Mouse (Mus musculus): ENCODE data around the gene Dusp28. TPM values are rescaled to one million over a fixed set of nuclear protein-coding genes. Genes with fewer than 3 reads are reported as not detected.

The Dusp28 gene
- polyA plus RNA-seq, 1 experiment, result 29.9 TPM

DNA sequence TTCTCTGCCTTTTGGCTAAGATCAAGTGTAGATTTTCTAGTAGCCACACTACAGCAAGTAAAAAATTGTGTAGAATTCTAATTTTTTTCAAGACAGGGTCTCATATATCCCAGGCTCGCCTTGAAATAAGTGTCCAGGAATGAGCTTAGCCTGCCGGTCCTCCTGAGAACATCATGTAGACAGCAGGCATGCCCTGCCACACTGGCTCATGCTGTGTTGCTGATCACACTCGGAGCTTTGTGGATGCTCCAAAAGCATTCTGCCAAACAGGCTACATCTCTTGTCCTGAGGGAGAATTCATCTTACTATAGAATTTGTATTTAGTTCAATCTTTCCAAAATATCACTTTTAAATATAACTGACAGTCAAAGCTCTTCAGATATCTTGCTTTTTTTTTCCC lies 14.0 kb upstream of the Dusp28 start:
- H3K36me3 ChIP-seq (ENCODE audit: control insufficient read depth, insufficient read depth, low read length), result no peaks in the 10 kb centered on the region
- no peak for TF ChIP-seq POLR2A (IDR thresholded peaks at IDR 0.05; ENCODE audit: low read depth, low read length)
- no peak for TF ChIP-seq CTCF (IDR thresholded peaks at IDR 0.05; ENCODE audit: extremely low read depth, insufficient read length, insufficient replicate concordance, low read depth, low read length)
- 65% methylated on average over 3 of the region's 3 CpGs for WGBS

GRCm38 (mm10) chr1:92893896-92894295 lies 12.9 kb upstream of the Dusp28 start:
- WGBS, result 53% methylated on average over 3 of the region's 3 CpGs
- H3K4me1 ChIP-seq (ENCODE audit: control insufficient read depth, insufficient read depth, insufficient read length, low read length), result no peaks in the 10 kb centered on the region
- no peak overlapping the region for H3K4me3 ChIP-seq (ENCODE audit: low read depth, low read length)
- no peak overlapping the region for H3K27ac ChIP-seq (ENCODE audit: insufficient read depth, low read depth, low read length)
- H3K36me3 ChIP-seq (ENCODE audit: control insufficient read depth, insufficient read depth, low read length), result no peaks in the 10 kb centered on the region
- TF ChIP-seq POLR2A (IDR thresholded peaks at IDR 0.05; ENCODE audit: low read depth, low read length), result no peak
- no peak for TF ChIP-seq CTCF (IDR thresholded peaks at IDR 0.05; ENCODE audit: extremely low read depth, insufficient read length, insufficient replicate concordance, low read depth, low read length)
- peaks cover 4% of the 10 kb centered on the region; the same call in 1 of the 2 replicates for H3K27me3 ChIP-seq (ENCODE audit: control insufficient read depth, insufficient read depth, low read length)

More for the DNA sequence above, 14.0 kb upstream of the Dusp28 start:
- H3K4me3 ChIP-seq (ENCODE audit: low read depth, low read length), result no peak overlapping the region
- H3K4me1 ChIP-seq (ENCODE audit: control insufficient read depth, insufficient read depth, insufficient read length, low read length), result no peaks in the 10 kb centered on the region
- H3K27me3 ChIP-seq (ENCODE audit: control insufficient read depth, insufficient read depth, low read length), result peaks cover 4% of the 10 kb centered on the region; the same call in 1 of the 2 replicates
- no peak overlapping the region for H3K27ac ChIP-seq (ENCODE audit: insufficient read depth, low read depth, low read length)

- Histone ChIP-seq H3K27me3 (ENCODE audit: control insufficient read depth, insufficient read depth, low read length) (peaks cover 4% of the 10 kb centered on the region; the same call in 1 of the 2 replicates), H3K27ac (ENCODE audit: insufficient read depth, low read depth, low read length) (no peak overlapping the region), H3K4me1 (ENCODE audit: control insufficient read depth, insufficient read depth, insufficient read length, low read length) (no peaks in the 10 kb centered on the region), H3K36me3 (ENCODE audit: control insufficient read depth, insufficient read depth, low read length) (no peaks in the 10 kb centered on the region), H3K4me3 (ENCODE audit: low read depth, low read length) (no peak overlapping the region)
- 22% methylated on average over 3 of the region's 3 CpGs for whole genome bisulfite sequencing
- peak; percentile 83 for TF ChIP-seq CTCF (IDR thresholded peaks at IDR 0.05; ENCODE audit: extremely low read depth, insufficient read length, insufficient replicate concordance, low read depth, low read length)
- no peak for TF ChIP-seq POLR2A (IDR thresholded peaks at IDR 0.05; ENCODE audit: low read depth, low read length)
Observed at GRCm38 (mm10) chr1:92895089-92895488, 11.7 kb upstream of the Dusp28 start.

DNA sequence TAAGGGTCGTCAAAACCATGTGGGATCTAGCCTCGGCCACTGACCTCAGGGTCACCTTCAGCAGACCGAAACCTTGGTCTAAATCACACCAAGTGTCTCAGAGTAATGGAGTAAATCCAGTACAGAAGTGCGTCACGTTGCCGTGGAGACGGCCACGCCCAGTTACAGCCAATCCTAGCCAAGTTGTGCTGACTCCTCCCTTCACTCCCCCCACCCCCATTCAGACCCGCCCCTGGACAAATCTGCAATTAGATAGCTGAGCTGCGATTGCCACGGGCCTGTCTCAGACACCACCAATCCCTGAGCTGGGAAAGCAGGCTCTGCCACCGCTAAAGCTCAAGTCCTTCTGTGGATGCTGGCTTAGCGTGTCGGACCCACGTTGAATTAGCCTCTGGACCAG lies 4.0 kb upstream of the Dusp28 start, which contains the start of gene Ankmy1:
Gene Ankmy1, minus strand, starts transcription at position 121 of the 400 bp plus-strand sequence.
- Histone ChIP-seq H3K27me3 (ENCODE audit: control insufficient read depth, insufficient read depth, low read length) (no peaks in the 10 kb centered on the region), H3K27ac (ENCODE audit: insufficient read depth, low read depth, low read length) (no peak within 1 kb of the TSS), H3K36me3 (ENCODE audit: control insufficient read depth, insufficient read depth, low read length) (no peaks in the 10 kb centered on the region), H3K4me3 (ENCODE audit: low read depth, low read length) (0 out of 2 replicates have a peak within 1 kb of the TSS, but pooled peaks have one; percentile 8), H3K4me1 (ENCODE audit: control insufficient read depth, insufficient read depth, insufficient read length, low read length) (peaks cover 12% of the 10 kb centered on the region)
- TF ChIP-seq CTCF (IDR thresholded peaks at IDR 0.05; ENCODE audit: extremely low read depth, insufficient read length, insufficient replicate concordance, low read depth, low read length), result no peak
- no peak for TF ChIP-seq POLR2A (IDR thresholded peaks at IDR 0.05; ENCODE audit: low read depth, low read length)
- WGBS, result 3% methylated on average over 15 of the region's 15 CpGs

DNA sequence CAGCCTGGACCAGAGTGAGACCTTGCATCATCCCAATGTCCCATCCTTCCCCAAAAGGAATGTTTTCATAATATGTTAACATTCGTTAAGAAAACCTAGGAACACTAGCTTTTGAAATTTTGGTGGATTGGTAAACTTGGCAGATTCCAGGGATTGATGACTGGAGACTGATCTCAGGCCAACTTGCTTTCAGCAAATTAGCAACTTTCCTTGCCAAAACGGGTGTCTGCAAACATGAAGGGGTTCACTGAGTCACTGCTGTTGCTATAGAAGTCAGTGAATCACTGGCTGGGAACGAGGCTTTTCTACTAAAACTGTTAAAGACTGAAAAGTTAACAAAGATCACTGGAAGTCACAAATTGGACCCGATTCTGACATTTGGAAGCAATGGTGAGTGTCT lies 3.2 kb upstream of the Dusp28 start:
- WGBS, result 78% methylated on average over 4 of the region's 4 CpGs
- Histone ChIP-seq H3K27me3 (ENCODE audit: control insufficient read depth, insufficient read depth, low read length) (no peaks in the 10 kb centered on the region), H3K36me3 (ENCODE audit: control insufficient read depth, insufficient read depth, low read length) (no peaks in the 10 kb centered on the region), H3K4me1 (ENCODE audit: control insufficient read depth, insufficient read depth, insufficient read length, low read length) (peaks cover 15% of the 10 kb centered on the region), H3K4me3 (ENCODE audit: low read depth, low read length) (no peak overlapping the region), H3K27ac (ENCODE audit: insufficient read depth, low read depth, low read length) (no peak overlapping the region)
- TF ChIP-seq POLR2A (IDR thresholded peaks at IDR 0.05; ENCODE audit: low read depth, low read length), result no peak
- no peak for TF ChIP-seq CTCF (IDR thresholded peaks at IDR 0.05; ENCODE audit: extremely low read depth, insufficient read length, insufficient replicate concordance, low read depth, low read length)

GRCm38 (mm10) chr1:92905703-92906310 lies 974 bp upstream of the Dusp28 start:
- Histone ChIP-seq H3K27me3 (ENCODE audit: control insufficient read depth, insufficient read depth, low read length) (no peaks in the 10 kb centered on the region), H3K4me3 (ENCODE audit: low read depth, low read length) (no peak overlapping the region), H3K27ac (ENCODE audit: insufficient read depth, low read depth, low read length) (peak overlapping the region; percentile 51; the same call in 1 of the 2 replicates), H3K4me1 (ENCODE audit: control insufficient read depth, insufficient read depth, insufficient read length, low read length) (peaks cover 24% of the 10 kb centered on the region), H3K36me3 (ENCODE audit: control insufficient read depth, insufficient read depth, low read length) (no peaks in the 10 kb centered on the region)
- 92% methylated on average over 2 of the region's 2 CpGs for WGBS
- TF ChIP-seq POLR2A (IDR thresholded peaks at IDR 0.05; ENCODE audit: low read depth, low read length) (no peak), CTCF (IDR thresholded peaks at IDR 0.05; ENCODE audit: extremely low read depth, insufficient read length, insufficient replicate concordance, low read depth, low read length) (no peak)

DNA sequence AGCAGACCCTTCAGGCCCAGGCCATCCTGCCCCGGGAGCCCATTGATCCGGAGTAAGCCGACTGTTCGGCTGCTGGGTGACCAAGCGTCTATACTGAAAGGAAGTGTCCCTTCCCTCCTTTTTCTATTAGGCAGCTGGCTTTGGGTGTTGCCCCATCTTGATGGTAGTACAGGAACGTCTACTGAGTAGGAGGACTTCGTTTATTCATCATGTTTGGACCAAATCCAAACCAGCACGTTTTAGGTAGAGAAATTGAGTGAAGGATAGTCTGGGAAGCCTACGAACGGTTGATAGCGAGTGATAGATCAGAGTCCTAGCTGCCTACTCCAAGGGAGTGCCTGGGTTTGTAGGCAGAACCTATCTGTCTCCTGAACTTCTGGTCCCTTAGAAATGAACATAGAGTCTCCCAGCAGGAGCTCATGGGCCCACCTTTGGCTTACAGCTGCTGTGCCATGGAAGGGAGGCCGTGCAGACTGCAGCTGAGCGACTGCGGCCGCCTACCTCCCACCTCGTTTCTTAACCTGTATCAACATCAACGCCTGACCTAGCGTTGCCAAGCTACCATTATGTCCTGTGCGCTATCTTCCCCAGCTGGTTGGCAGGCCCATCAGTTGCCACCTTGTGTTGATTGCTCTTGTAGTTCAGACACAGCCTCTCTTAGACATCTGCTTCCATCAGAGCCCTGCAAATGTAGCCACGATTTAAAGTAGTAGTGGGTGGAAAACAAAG lies 1.0 kb downstream of the Dusp28 start:
- H3K4me3 ChIP-seq (ENCODE audit: low read depth, low read length), result peak overlapping the region; percentile 86
- H3K27ac ChIP-seq (ENCODE audit: insufficient read depth, low read depth, low read length), result peak overlapping the region; percentile 48
- no peaks in the 10 kb centered on the region for H3K36me3 ChIP-seq (ENCODE audit: control insufficient read depth, insufficient read depth, low read length)
- TF ChIP-seq CTCF (IDR thresholded peaks at IDR 0.05; ENCODE audit: extremely low read depth, insufficient read length, insufficient replicate concordance, low read depth, low read length) (no peak), POLR2A (IDR thresholded peaks at IDR 0.05; ENCODE audit: low read depth, low read length) (no peak)
- H3K27me3 ChIP-seq (ENCODE audit: control insufficient read depth, insufficient read depth, low read length), result no peaks in the 10 kb centered on the region
- peaks cover 29% of the 10 kb centered on the region for H3K4me1 ChIP-seq (ENCODE audit: control insufficient read depth, insufficient read depth, insufficient read length, low read length)
- 33% methylated on average over 20 of the region's 20 CpGs for WGBS

All from small intestine, adult 2 months (tissue).